Mouse (Mus musculus): ENCODE measurements around the gene BC030867. TPM values are rescaled to one million over a fixed set of nuclear protein-coding genes. Genes with fewer than 3 reads are reported as not detected.
A peak's percentile ranks its signal among the peaks of the same experiment; 100 is the strongest.

Gene BC030867
- polyA plus RNA-seq, 1 experiment from 2014 or later = 22.9 TPM

DNA sequence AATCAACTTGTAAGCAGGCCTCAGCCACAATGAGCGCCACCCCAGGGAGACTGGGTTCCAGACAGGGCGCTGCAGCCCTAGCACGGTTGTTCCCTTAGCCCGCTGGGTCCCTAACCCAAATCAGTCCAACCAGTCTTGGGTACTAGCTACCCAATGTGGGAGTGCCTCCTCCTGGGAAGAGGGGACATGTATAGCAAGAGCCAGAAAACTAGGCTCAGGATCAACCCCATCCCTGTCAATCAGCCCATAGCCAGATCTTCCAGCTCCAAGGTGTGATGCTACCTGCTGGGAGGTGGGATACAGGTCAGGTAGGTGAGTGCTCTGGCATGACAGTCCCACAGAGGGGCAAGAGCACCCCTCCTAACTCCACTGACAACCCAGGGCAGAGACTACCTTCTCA lies 41.5 kb downstream of the BC030867 start:
- Histone ChIP-seq H3K9ac (ENCODE audit: low read depth, low read length) (no peak overlapping the region), H3K27ac (ENCODE audit: low read depth, low read length) (no peak overlapping the region), H3K27me3 (ENCODE audit: control insufficient read depth, insufficient read depth, low read length) (no peaks in the 10 kb centered on the region), H3K36me3 (ENCODE audit: control insufficient read depth, insufficient read depth, low read length) (peaks cover 67% of the 10 kb centered on the region), H3K4me3 (ENCODE audit: low read length) (no peak overlapping the region), H3K4me2 (replicated peaks; ENCODE audit: low read depth, low read length) (no peak overlapping the region), H3K9me3 (ENCODE audit: control insufficient read depth, low read length) (no peaks in the 10 kb centered on the region), H3K4me1 (ENCODE audit: control insufficient read depth, insufficient read depth, low read length) (peaks cover 12% of the 10 kb centered on the region; the same call in 1 of the 2 replicates)
- no peak for ATAC-seq (ENCODE audit: low FRiP score, low TSS enrichment)
- WGBS = 87% methylated on average over 4 of the region's 4 CpGs

DNA sequence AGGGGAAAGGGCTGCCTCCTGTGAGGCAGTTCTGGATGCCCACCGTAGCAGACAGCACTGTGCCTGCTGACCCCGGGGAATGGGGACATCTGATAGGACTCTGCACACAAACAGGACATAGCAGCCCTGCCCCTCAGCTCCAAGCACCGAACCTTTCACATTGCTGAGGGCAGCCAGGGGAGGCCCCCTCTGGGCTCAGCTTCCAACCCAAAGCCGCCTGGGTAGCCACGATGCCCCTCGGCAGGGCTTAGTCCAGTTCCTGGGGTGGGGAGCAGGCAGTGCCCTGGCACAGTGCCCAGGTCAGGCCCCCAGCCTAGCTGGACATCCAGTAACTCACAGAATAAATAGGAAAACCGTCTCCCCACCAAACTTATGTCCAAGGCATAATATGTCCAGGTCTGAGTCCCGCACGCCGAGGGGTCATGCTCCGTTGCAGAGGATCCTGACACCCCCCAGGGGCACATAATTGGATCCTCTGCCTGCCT lies 42.4 kb downstream of the BC030867 start:
- Histone ChIP-seq H3K4me3 (ENCODE audit: low read length) (no peak overlapping the region), H3K4me1 (ENCODE audit: control insufficient read depth, insufficient read depth, low read length) (peaks cover 6% of the 10 kb centered on the region; the same call in 1 of the 2 replicates), H3K36me3 (ENCODE audit: control insufficient read depth, insufficient read depth, low read length) (peaks cover 67% of the 10 kb centered on the region), H3K9ac (ENCODE audit: low read depth, low read length) (no peak overlapping the region), H3K9me3 (ENCODE audit: control insufficient read depth, low read length) (no peaks in the 10 kb centered on the region), H3K27me3 (ENCODE audit: control insufficient read depth, insufficient read depth, low read length) (no peaks in the 10 kb centered on the region), H3K4me2 (replicated peaks; ENCODE audit: low read depth, low read length) (no peak overlapping the region), H3K27ac (ENCODE audit: low read depth, low read length) (no peak overlapping the region)
- no peak for ATAC-seq (ENCODE audit: low FRiP score, low TSS enrichment)
- 84% methylated on average over 11 of the region's 11 CpGs for WGBS

DNA sequence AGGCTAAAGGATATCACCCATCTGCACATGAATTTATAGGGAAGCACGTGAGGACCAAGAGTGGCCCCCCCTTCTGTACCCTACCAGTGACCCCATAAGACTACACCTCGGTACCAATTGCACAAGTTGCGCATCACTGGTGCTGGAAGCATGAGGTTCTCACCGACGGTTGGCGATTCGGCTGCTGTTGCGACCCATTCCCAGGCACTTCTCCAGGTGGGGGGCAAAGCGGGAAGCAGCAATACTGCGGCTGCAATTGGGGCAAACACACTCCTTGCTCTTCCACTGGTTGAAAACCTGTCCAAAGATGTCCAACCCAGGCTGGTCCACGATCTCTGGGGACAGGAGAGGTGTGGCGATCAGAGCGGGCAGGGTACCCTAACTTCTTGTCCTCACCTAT lies 45.3 kb downstream of the BC030867 start:
- H3K9ac ChIP-seq (ENCODE audit: low read depth, low read length) = no peak overlapping the region
- H3K4me1 ChIP-seq (ENCODE audit: control insufficient read depth, insufficient read depth, low read length) = peaks cover 12% of the 10 kb centered on the region
- no peak overlapping the region for H3K4me2 ChIP-seq (replicated peaks; ENCODE audit: low read depth, low read length)
- WGBS = 92% methylated on average over 13 of the region's 13 CpGs
- ATAC-seq (ENCODE audit: low FRiP score, low TSS enrichment) = no peak
- H3K36me3 ChIP-seq (ENCODE audit: control insufficient read depth, insufficient read depth, low read length) = peaks cover 48% of the 10 kb centered on the region
- no peaks in the 10 kb centered on the region for H3K27me3 ChIP-seq (ENCODE audit: control insufficient read depth, insufficient read depth, low read length)
- no peak overlapping the region for H3K27ac ChIP-seq (ENCODE audit: low read depth, low read length)
- H3K4me3 ChIP-seq (ENCODE audit: low read length) = no peak overlapping the region
- no peaks in the 10 kb centered on the region for H3K9me3 ChIP-seq (ENCODE audit: control insufficient read depth, low read length)

- Histone ChIP-seq H3K27ac (ENCODE audit: low read depth, low read length) (no peak overlapping the region), H3K4me2 (replicated peaks; ENCODE audit: low read depth, low read length) (no peak overlapping the region), H3K27me3 (ENCODE audit: control insufficient read depth, insufficient read depth, low read length) (no peaks in the 10 kb centered on the region), H3K9ac (ENCODE audit: low read depth, low read length) (no peak overlapping the region), H3K4me3 (ENCODE audit: low read length) (no peak overlapping the region; the same call in 1 of the 2 replicates), H3K9me3 (ENCODE audit: control insufficient read depth, low read length) (no peaks in the 10 kb centered on the region), H3K4me1 (ENCODE audit: control insufficient read depth, insufficient read depth, low read length) (peaks cover 12% of the 10 kb centered on the region), H3K36me3 (ENCODE audit: control insufficient read depth, insufficient read depth, low read length) (peaks cover 44% of the 10 kb centered on the region)
- no peak for ATAC-seq (ENCODE audit: low FRiP score, low TSS enrichment)
- WGBS = 76% methylated on average over 5 of the region's 5 CpGs
Observed at GRCm38 (mm10) chr11:102294416-102294815, 45.7 kb downstream of the BC030867 start.

- no peaks in the 10 kb centered on the region for H3K9me3 ChIP-seq (ENCODE audit: control insufficient read depth, low read length)
- no peaks in the 10 kb centered on the region for H3K27me3 ChIP-seq (ENCODE audit: control insufficient read depth, insufficient read depth, low read length)
- H3K9ac ChIP-seq (ENCODE audit: low read depth, low read length) = peak overlapping the region; percentile 94
- ATAC-seq (ENCODE audit: low FRiP score, low TSS enrichment) = no peak
- peaks cover 39% of the 10 kb centered on the region for H3K36me3 ChIP-seq (ENCODE audit: control insufficient read depth, insufficient read depth, low read length)
- WGBS = 72% methylated on average over 12 of the region's 12 CpGs
- H3K27ac ChIP-seq (ENCODE audit: low read depth, low read length) = peak overlapping the region; percentile 100
- peak overlapping the region; percentile 91 for H3K4me2 ChIP-seq (replicated peaks; ENCODE audit: low read depth, low read length)
- peaks cover 12% of the 10 kb centered on the region for H3K4me1 ChIP-seq (ENCODE audit: control insufficient read depth, insufficient read depth, low read length)
- H3K4me3 ChIP-seq (ENCODE audit: low read length) = peak overlapping the region; percentile 90
Observed at GRCm38 (mm10) chr11:102294887-102295597, 46.4 kb downstream of the BC030867 start.

GRCm38 (mm10) chr11:102295598-102296471 lies 47.2 kb downstream of the BC030867 start:
- 1% methylated on average over 40 of the region's 73 CpGs for WGBS
- Histone ChIP-seq H3K9ac (ENCODE audit: low read depth, low read length) (peak overlapping the region; percentile 94), H3K9me3 (ENCODE audit: control insufficient read depth, low read length) (no peaks in the 10 kb centered on the region), H3K27ac (ENCODE audit: low read depth, low read length) (peak overlapping the region; percentile 100), H3K27me3 (ENCODE audit: control insufficient read depth, insufficient read depth, low read length) (no peaks in the 10 kb centered on the region), H3K36me3 (ENCODE audit: control insufficient read depth, insufficient read depth, low read length) (peaks cover 35% of the 10 kb centered on the region), H3K4me2 (replicated peaks; ENCODE audit: low read depth, low read length) (peak overlapping the region; percentile 91), H3K4me3 (ENCODE audit: low read length) (peak overlapping the region; percentile 90), H3K4me1 (ENCODE audit: control insufficient read depth, insufficient read depth, low read length) (peaks cover 12% of the 10 kb centered on the region)
- peak; percentile 25 for ATAC-seq (ENCODE audit: low FRiP score, low TSS enrichment)

GRCm38 (mm10) chr11:102296491-102297472 lies 48.1 kb downstream of the BC030867 start, which contains the start of gene Atxn7l3:
Gene Atxn7l3, minus strand, starts transcription at chr11:102296631.
- peak within 1 kb of the TSS; percentile 91 for H3K4me2 ChIP-seq (replicated peaks; ENCODE audit: low read depth, low read length)
- H3K27ac ChIP-seq (ENCODE audit: low read depth, low read length) = peak within 1 kb of the TSS; percentile 100
- H3K27me3 ChIP-seq (ENCODE audit: control insufficient read depth, insufficient read depth, low read length) = no peaks in the 10 kb centered on the region
- H3K36me3 ChIP-seq (ENCODE audit: control insufficient read depth, insufficient read depth, low read length) = peaks cover 26% of the 10 kb centered on the region
- H3K4me1 ChIP-seq (ENCODE audit: control insufficient read depth, insufficient read depth, low read length) = peaks cover 12% of the 10 kb centered on the region
- H3K9ac ChIP-seq (ENCODE audit: low read depth, low read length) = peak within 1 kb of the TSS; percentile 94
- WGBS = under 1% methylated on average over 75 of the region's 125 CpGs
- peak; percentile 95 for ATAC-seq (ENCODE audit: low FRiP score, low TSS enrichment)
- H3K9me3 ChIP-seq (ENCODE audit: control insufficient read depth, low read length) = no peaks in the 10 kb centered on the region
- peak within 1 kb of the TSS; percentile 90 for H3K4me3 ChIP-seq (ENCODE audit: low read length)

All from kidney, embryonic 14.5 days (tissue).